Mouse (Mus musculus) urinary bladder, adult 18-20 months (tissue): Measurements from ENCODE around the gene Itga7.

Experiments used
- DNase-seq, 2 experiments: peaks; one replicate each; pipeline ENCODE4 v3.0.0; 2022; ENCODE audit warnings: low spot score in 2 of 2, mixed read lengths in 2 of 2

Gene Itga7

GRCm38 (mm10) chr10:128934997-128935787 is 1.6 kb downstream of the Itga7 start:
- no peak for DNase-seq

GRCm38 (mm10) chr10:128935826-128936440 is 2.3 kb downstream of the Itga7 start:
- no peak for DNase-seq

- DNase-seq, result no peak
Observed at GRCm38 (mm10) chr10:128937756-128938390, 4.3 kb downstream of the Itga7 start.

- no peak for DNase-seq
Observed at GRCm38 (mm10) chr10:128938457-128938856, 4.8 kb downstream of the Itga7 start.

- DNase-seq, result no peak
Observed at GRCm38 (mm10) chr10:128938974-128939373, 5.4 kb downstream of the Itga7 start.

GRCm38 (mm10) chr10:128940475-128941061 is 7.0 kb downstream of the Itga7 start:
- no peak for DNase-seq

GRCm38 (mm10) chr10:128945675-128946074 is 12.1 kb downstream of the Itga7 start:
- no peak for DNase-seq

- no peak for DNase-seq
Observed at GRCm38 (mm10) chr10:128947496-128947895, 13.9 kb downstream of the Itga7 start.

GRCm38 (mm10) chr10:128950208-128950887 is 16.7 kb downstream of the Itga7 start:
- no peak for DNase-seq

- DNase-seq, result no peak
Observed at GRCm38 (mm10) chr10:128958340-128958739, 24.7 kb downstream of the Itga7 start.

GRCm38 (mm10) chr10:128960142-128960541 is 26.5 kb downstream of the Itga7 start:
- DNase-seq, result no peak

- no peak for DNase-seq
Observed at GRCm38 (mm10) chr10:128960590-128961584, 27.3 kb downstream of the Itga7 start, which contains the start of gene Mettl7b. Mettl7b (minus strand) TSS chr10:128960988.

- no peak for DNase-seq
Observed at GRCm38 (mm10) chr10:128964961-128965360, 31.3 kb downstream of the Itga7 start.

- DNase-seq, result no peak
Observed at GRCm38 (mm10) chr10:128965871-128966270, 32.3 kb downstream of the Itga7 start.

- DNase-seq, result no peak
Observed at GRCm38 (mm10) chr10:128968341-128968749, 34.7 kb downstream of the Itga7 start.

GRCm38 (mm10) chr10:128970740-128971250 is 37.2 kb downstream of the Itga7 start:
- no peak for DNase-seq

- no peak for DNase-seq
Observed at GRCm38 (mm10) chr10:128972841-128973240, 39.2 kb downstream of the Itga7 start.

- DNase-seq, result no peak
Observed at GRCm38 (mm10) chr10:128976395-128976794, 42.8 kb downstream of the Itga7 start.

- DNase-seq, result peak in 1 of 2 experiments; percentile 36
Observed at GRCm38 (mm10) chr10:128977522-128978114, 44.0 kb downstream of the Itga7 start.
